Mouse (Mus musculus): ENCODE measurements at regions not wholly inside any gene's neighbourhood (a gene's known extent, or its start where the extent isn't known, plus 50 kb on each side); places are given as distances from the start of the nearest gene placed in this dataset.

- DNase-seq, result no peak
These were observed 70.0 kb downstream of the Mbip start for GRCm38 (mm10) chr12:56275556-56276242.

GRCm38 (mm10) chr12:56265049-56265448 is 80.6 kb downstream of the Mbip start:
- DNase-seq, result no peak

GRCm38 (mm10) chr12:56261471-56261870 is 84.2 kb downstream of the Mbip start:
- DNase-seq, result no peak

GRCm38 (mm10) chr12:56258401-56259050 is 87.2 kb downstream of the Mbip start:
- no peak for DNase-seq

- no peak for DNase-seq
These were observed 89.3 kb downstream of the Mbip start for GRCm38 (mm10) chr12:56256243-56256881.

- DNase-seq, result no peak
These were observed 92.9 kb downstream of the Mbip start for GRCm38 (mm10) chr12:56252612-56253444.

- no peak for DNase-seq
These were observed 95.4 kb downstream of the Mbip start for GRCm38 (mm10) chr12:56250262-56250661.

GRCm38 (mm10) chr12:56246406-56246805 is 99.3 kb downstream of the Mbip start:
- DNase-seq, result no peak

- DNase-seq, result no peak
These were observed 102.9 kb downstream of the Mbip start for GRCm38 (mm10) chr12:56242803-56243202.

GRCm38 (mm10) chr12:56241735-56242134 is 104.0 kb downstream of the Mbip start:
- DNase-seq, result no peak

GRCm38 (mm10) chr12:56240206-56240605 is 105.5 kb downstream of the Mbip start:
- DNase-seq, result no peak

GRCm38 (mm10) chr12:56234571-56234970 is 111.1 kb downstream of the Mbip start:
- DNase-seq, result no peak

- no peak for DNase-seq
These were observed 112.5 kb downstream of the Mbip start for GRCm38 (mm10) chr12:56233209-56233608.

- no peak for DNase-seq
These were observed 121.4 kb downstream of the Mbip start for GRCm38 (mm10) chr12:56224142-56224895.

GRCm38 (mm10) chr12:56193524-56193923 is 152.2 kb downstream of the Mbip start:
- no peak for DNase-seq

GRCm38 (mm10) chr12:56189562-56189961 is 156.1 kb downstream of the Mbip start:
- DNase-seq, result no peak

GRCm38 (mm10) chr12:56160736-56161135 is 185.0 kb downstream of the Mbip start:
- no peak for DNase-seq

- no peak for DNase-seq
These were observed 201.3 kb downstream of the Mbip start for GRCm38 (mm10) chr12:56144359-56144758.

- DNase-seq, result no peak
These were observed 201.9 kb downstream of the Mbip start for GRCm38 (mm10) chr12:56143789-56144188.

- DNase-seq, result no peak
These were observed 231.2 kb downstream of the Mbip start for GRCm38 (mm10) chr12:56114446-56114845.

GRCm38 (mm10) chr12:56081406-56081805 is 245.3 kb downstream of the Brms1l start:
- DNase-seq, result no peak

- no peak for DNase-seq
These were observed 228.1 kb downstream of the Brms1l start for GRCm38 (mm10) chr12:56064183-56064582.
